Mouse (Mus musculus) spleen, postnatal 10 days (tissue): ENCODE data around the gene Pcif1.
"Not testable (repeated sequence)": the region's sequence is repeated elsewhere in the genome, so short reads cannot be mapped to it uniquely, and the experiment has no call there.

Source experiments
- DNase-seq, 2 experiments: peaks; one replicate each; pipeline ENCODE4 v3.0.0; 2021 to 2022; ENCODE audit warnings: low spot score in 2 of 2

Gene Pcif1

GRCm38 (mm10) chr2:164879228-164879567 is at the start of gene Pcif1:
TSS of gene Pcif1 (plus strand) at chr2:164879304.
- DNase-seq: peak in 1 of 2 experiments; percentile 96

GRCm38 (mm10) chr2:164831029-164831428 is 48.1 kb upstream of the Pcif1 start:
- no peak for DNase-seq

- no peak for DNase-seq
Measured at GRCm38 (mm10) chr2:164832032-164832747, 46.9 kb upstream of the Pcif1 start.

- DNase-seq: peak; percentile 68 to 84
Measured at GRCm38 (mm10) chr2:164832748-164833301, 46.3 kb upstream of the Pcif1 start, which contains the start of gene Ctsa. TSS of gene Ctsa (plus strand) at chr2:164832873.

GRCm38 (mm10) chr2:164833314-164833959 is 45.7 kb upstream of the Pcif1 start, which contains the start of gene Neurl2:
TSS of gene Neurl2 (minus strand) at chr2:164833456.
- peak; percentile 79 to 87 for DNase-seq

GRCm38 (mm10) chr2:164834531-164834930 is 44.6 kb upstream of the Pcif1 start:
- DNase-seq: peak; percentile 11 to 28

- DNase-seq: peak in 1 of 2 experiments; percentile 12
Measured at GRCm38 (mm10) chr2:164835164-164835563, 43.9 kb upstream of the Pcif1 start.

- peak in 1 of 2 experiments; percentile 64 for DNase-seq
Measured at GRCm38 (mm10) chr2:164845782-164846181, 33.3 kb upstream of the Pcif1 start.

- no peak for DNase-seq
Measured at GRCm38 (mm10) chr2:164850061-164850460, 29.0 kb upstream of the Pcif1 start.

- DNase-seq: not testable (repeated sequence)
Measured at GRCm38 (mm10) chr2:164855572-164855971, 23.5 kb upstream of the Pcif1 start.

GRCm38 (mm10) chr2:164856309-164857100 is 22.6 kb upstream of the Pcif1 start:
- no peak for DNase-seq

- DNase-seq: no peak
Measured at GRCm38 (mm10) chr2:164857101-164857821, 21.8 kb upstream of the Pcif1 start, which contains the start of gene Pltp. TSS of gene Pltp (minus strand) at chr2:164857711.

- DNase-seq: no peak
Measured at GRCm38 (mm10) chr2:164857842-164858553, 21.1 kb upstream of the Pcif1 start.

- DNase-seq: no peak
Measured at GRCm38 (mm10) chr2:164859155-164859554, 19.9 kb upstream of the Pcif1 start.

GRCm38 (mm10) chr2:164859640-164860432 is 19.3 kb upstream of the Pcif1 start:
- no peak for DNase-seq

GRCm38 (mm10) chr2:164861094-164861493 is 18.0 kb upstream of the Pcif1 start:
- DNase-seq: no peak

- no peak for DNase-seq
Measured at GRCm38 (mm10) chr2:164862179-164862861, 16.8 kb upstream of the Pcif1 start.

GRCm38 (mm10) chr2:164863411-164863810 is 15.7 kb upstream of the Pcif1 start:
- DNase-seq: not testable (repeated sequence)

GRCm38 (mm10) chr2:164864593-164864992 is 14.5 kb upstream of the Pcif1 start:
- no peak for DNase-seq
